Mouse (Mus musculus) ES-Bruce4 (cell line): ENCODE results near the gene 1110004F10Rik.
A peak's percentile ranks its signal among the peaks of the same experiment; 100 is the strongest.

Experiments
- CTCF ChIP-seq: IDR thresholded peaks from one replicate; pipeline ENCODE4 v1.8.1; 2011; ENCODE audit warnings: low read depth, low read length
- EP300 ChIP-seq: IDR thresholded peaks from 2 replicates; pipeline ENCODE4 v1.6.1; 2011; ENCODE audit warnings: low read depth, low read length; ENCODE audit not compliant: insufficient read depth
- POLR2A ChIP-seq: IDR thresholded peaks from one replicate; pipeline ENCODE4 v1.8.1; 2011; ENCODE audit warnings: low read length; ENCODE audit not compliant: insufficient read depth

GRCm38 (mm10) chr7:116039538-116040466 lies 605 bp downstream of the 1110004F10Rik start:
- TF ChIP-seq CTCF = peak; percentile 84
- TF ChIP-seq POLR2A = no peak
- TF ChIP-seq EP300 = no peak
